Mouse (Mus musculus): ENCODE measurements around the gene Ccdc106. TPM values are rescaled to one million over a fixed set of nuclear protein-coding genes. Genes with fewer than 3 reads are reported as not detected.
"Not testable (repeated sequence)": the region's sequence is repeated elsewhere in the genome, so short reads cannot be mapped to it uniquely, and the experiment has no call there.

Ccdc106 gene
- polyA plus RNA-seq, 1 experiment from 2014 or later: 17.0 TPM

DNA sequence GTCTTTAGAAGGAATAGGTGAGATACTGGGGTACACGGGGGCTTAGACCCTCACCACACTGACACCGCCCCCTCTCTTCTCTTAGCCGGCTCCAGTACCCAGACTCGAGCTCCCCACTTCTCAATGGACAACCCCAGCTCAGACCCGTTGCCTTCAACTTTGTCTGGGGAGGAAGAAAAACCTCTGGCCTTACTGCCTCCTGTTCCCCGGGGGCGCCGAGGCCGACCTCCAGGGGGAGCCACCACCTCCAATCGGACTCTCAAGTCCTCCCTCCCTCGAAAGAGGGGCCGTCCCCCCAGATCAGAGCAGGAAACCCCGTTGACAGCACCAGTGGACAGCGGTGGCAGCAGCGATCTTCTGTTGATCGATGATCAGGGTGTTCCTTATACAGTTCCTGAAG is 3.0 kb upstream of the Ccdc106 start:
- 87% methylated on average over 16 of the region's 16 CpGs for WGBS
- ATAC-seq: no peak
- no peaks in the 10 kb centered on the region for H3K9me3 ChIP-seq (replicated peaks)

DNA sequence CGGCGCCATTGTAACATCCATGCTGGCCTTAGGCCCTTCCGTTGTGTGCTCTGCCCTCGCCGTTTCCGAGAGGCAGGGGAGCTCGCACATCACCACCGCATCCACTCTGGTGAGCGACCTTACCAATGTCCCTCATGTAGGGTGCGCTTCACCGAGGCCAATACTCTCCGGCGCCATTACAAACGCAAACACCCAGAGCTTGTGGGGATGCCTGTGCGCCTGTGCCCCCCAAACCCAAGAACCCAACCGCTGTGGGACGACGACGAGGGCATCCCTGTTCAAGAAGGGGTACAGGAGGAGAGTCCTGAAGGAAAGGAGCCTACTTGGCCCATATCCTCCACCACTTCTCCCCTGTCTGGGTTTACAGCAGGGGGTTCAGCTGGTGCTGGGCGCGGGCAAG is 2.4 kb upstream of the Ccdc106 start:
- Histone ChIP-seq H3K27me3 (no peaks in the 10 kb centered on the region), H3K27ac (no peak overlapping the region)
- 98% methylated on average over 21 of the region's 21 CpGs for WGBS

More for the DNA sequence above, 3.0 kb upstream of the Ccdc106 start:
- Histone ChIP-seq H3K4me2 (no peak overlapping the region), H3K27me3 (no peaks in the 10 kb centered on the region), H3K4me3 (no peak overlapping the region), H3K4me1 (peaks cover 24% of the 10 kb centered on the region), H3K27ac (no peak overlapping the region), H3K9ac (no peak overlapping the region), H3K36me3 (ENCODE audit: poor library complexity, severe bottlenecking) (peaks cover 22% of the 10 kb centered on the region)

DNA sequence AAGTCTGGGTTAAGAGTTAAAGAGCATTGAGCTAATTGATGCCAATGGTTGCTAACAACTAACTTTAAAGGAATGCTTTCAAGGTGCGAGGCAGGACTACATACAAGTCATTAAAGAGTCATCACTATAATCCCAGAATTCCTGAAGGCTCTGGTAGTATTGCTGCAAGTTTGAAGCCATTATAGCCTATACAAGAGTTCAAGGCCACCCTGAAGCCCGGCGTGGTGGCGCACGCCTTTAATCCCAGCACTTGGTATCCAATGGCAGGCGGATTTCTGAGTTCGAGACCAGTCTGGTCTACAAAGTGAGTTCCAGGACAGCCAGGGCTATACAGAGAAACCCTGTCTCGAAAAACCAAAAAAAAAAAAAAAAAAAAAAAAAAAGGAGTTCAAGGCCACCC is 777 bp upstream of the Ccdc106 start:
- peak overlapping the region; percentile 93 for H3K27ac ChIP-seq
- not testable (repeated sequence) for ATAC-seq; H3K27me3 ChIP-seq; H3K9me3 ChIP-seq (replicated peaks)
- H3K4me3 ChIP-seq: peak overlapping the region; percentile 88
- WGBS: 18% methylated on average over 8 of the region's 8 CpGs
- peak overlapping the region; percentile 87 for H3K4me2 ChIP-seq
- H3K36me3 ChIP-seq (ENCODE audit: poor library complexity, severe bottlenecking): peaks cover 38% of the 10 kb centered on the region
- peaks cover 21% of the 10 kb centered on the region for H3K4me1 ChIP-seq
- H3K9ac ChIP-seq: 0 out of 2 replicates have a peak overlapping the region, but pooled peaks have one; percentile 26

More for the DNA sequence above, 2.4 kb upstream of the Ccdc106 start:
- Histone ChIP-seq H3K4me1 (peaks cover 24% of the 10 kb centered on the region), H3K4me2 (no peak overlapping the region), H3K9me3 (replicated peaks) (no peaks in the 10 kb centered on the region), H3K4me3 (no peak overlapping the region), H3K36me3 (ENCODE audit: poor library complexity, severe bottlenecking) (peaks cover 21% of the 10 kb centered on the region), H3K9ac (no peak overlapping the region)
- ATAC-seq: no peak

DNA sequence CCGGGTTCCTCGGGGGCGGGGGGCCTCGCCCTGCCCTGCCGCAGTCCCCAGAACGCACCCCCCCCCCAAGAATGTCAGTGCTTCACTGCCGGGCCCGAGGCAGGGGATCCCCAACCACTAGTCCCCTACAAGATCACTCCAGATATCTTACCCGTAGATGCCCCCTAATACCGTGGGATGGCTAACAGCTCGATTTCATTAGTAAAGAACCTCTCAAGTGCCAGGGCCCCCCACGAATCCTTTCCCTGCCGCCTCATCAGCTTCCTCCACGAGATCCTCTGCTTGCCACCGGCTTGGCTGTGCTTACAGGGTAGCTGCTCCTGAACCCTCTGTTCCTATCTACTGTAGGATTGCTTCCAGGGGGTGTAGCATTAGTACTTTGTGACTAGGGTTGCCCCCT is 332 bp downstream of the Ccdc106 start:
- Histone ChIP-seq H3K9ac (peak overlapping the region; percentile 97), H3K27me3 (no peaks in the 10 kb centered on the region), H3K4me3 (peak overlapping the region; percentile 88), H3K4me1 (peaks cover 21% of the 10 kb centered on the region), H3K36me3 (ENCODE audit: poor library complexity, severe bottlenecking) (peaks cover 38% of the 10 kb centered on the region), H3K9me3 (replicated peaks) (no peaks in the 10 kb centered on the region), H3K4me2 (peak overlapping the region; percentile 87), H3K27ac (peak overlapping the region; percentile 93)
- WGBS: under 1% methylated on average over 10 of the region's 15 CpGs
- peak; percentile 2; the same call in 1 of the 2 replicates for ATAC-seq

DNA sequence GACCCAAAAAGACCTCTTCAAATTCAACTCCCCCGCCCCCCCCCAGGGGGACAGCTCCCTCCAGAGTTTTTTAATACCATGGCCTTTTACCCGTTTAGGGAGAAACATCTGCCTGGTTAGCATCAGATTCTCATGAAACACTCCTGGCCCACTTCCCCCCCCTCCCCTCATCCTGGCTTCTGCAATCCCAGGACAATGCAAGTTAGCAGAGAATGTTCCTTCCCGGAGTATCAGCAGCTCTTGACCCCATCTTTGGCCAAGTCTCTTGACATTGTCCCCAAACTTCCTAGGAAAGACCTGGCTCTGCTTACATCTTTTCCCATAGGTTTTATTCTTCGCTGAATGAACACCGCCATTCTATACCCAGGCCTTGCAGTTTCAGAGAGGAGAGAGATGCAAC is 844 bp downstream of the Ccdc106 start:
- Histone ChIP-seq H3K27me3 (no peaks in the 10 kb centered on the region), H3K4me2 (peak overlapping the region; percentile 87), H3K27ac (peak overlapping the region; percentile 51), H3K4me1 (peaks cover 16% of the 10 kb centered on the region), H3K4me3 (peak overlapping the region; percentile 88), H3K9ac (peak overlapping the region; percentile 97), H3K9me3 (replicated peaks) (no peaks in the 10 kb centered on the region), H3K36me3 (ENCODE audit: poor library complexity, severe bottlenecking) (peaks cover 41% of the 10 kb centered on the region)
- ATAC-seq: no peak
- 45% methylated on average over 5 of the region's 5 CpGs for WGBS

DNA sequence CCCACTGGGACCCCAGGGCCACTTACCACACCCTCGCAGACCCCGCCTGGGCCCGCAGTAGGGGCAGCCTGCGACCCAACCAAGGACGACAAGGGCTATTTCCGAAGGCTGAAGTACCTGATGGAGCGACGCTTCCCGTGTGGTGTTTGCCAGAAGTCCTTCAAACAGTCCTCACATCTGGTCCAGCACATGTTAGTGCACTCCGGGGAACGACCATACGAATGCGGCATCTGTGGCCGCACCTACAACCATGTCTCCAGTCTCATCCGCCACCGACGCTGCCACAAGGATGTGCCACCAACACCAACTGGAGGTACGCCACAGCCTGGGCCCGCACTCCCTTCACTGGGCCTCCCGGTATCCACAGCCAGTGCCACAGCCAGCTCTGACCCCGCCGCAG is 9.2 kb downstream of the Ccdc106 start:
- Histone ChIP-seq H3K27me3 (no peaks in the 10 kb centered on the region), H3K4me3 (no peak overlapping the region), H3K9me3 (replicated peaks) (peaks cover 28% of the 10 kb centered on the region), H3K4me2 (no peak overlapping the region), H3K4me1 (no peaks in the 10 kb centered on the region), H3K9ac (no peak overlapping the region), H3K27ac (no peak overlapping the region), H3K36me3 (ENCODE audit: poor library complexity, severe bottlenecking) (peaks cover 83% of the 10 kb centered on the region)
- 98% methylated on average over 22 of the region's 22 CpGs for WGBS
- ATAC-seq: no peak

DNA sequence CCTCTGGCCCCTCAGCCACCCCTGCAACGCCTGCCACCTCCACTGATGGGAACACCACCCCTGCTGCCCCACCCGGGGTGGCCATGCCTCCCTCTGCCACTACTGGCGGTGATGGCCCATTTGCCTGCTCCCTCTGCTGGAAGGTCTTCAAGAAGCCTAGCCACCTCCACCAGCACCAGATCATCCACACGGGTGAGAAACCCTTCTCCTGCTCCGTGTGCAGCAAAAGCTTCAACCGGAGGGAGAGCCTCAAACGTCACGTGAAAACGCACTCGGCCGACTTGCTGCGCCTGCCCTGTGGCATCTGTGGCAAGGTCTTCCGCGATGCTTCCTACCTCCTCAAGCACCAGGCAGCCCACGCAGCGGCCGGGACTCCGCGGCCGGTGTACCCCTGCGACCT is 9.6 kb downstream of the Ccdc106 start:
- ATAC-seq: no peak
- H3K27me3 ChIP-seq: no peaks in the 10 kb centered on the region
- peaks cover 87% of the 10 kb centered on the region for H3K36me3 ChIP-seq (ENCODE audit: poor library complexity, severe bottlenecking)
- 94% methylated on average over 21 of the region's 21 CpGs for WGBS
- H3K9ac ChIP-seq: no peak overlapping the region
- H3K4me3 ChIP-seq: no peak overlapping the region
- no peak overlapping the region for H3K4me2 ChIP-seq
- H3K9me3 ChIP-seq (replicated peaks): peaks cover 28% of the 10 kb centered on the region
- no peak overlapping the region for H3K27ac ChIP-seq
- no peaks in the 10 kb centered on the region for H3K4me1 ChIP-seq

DNA sequence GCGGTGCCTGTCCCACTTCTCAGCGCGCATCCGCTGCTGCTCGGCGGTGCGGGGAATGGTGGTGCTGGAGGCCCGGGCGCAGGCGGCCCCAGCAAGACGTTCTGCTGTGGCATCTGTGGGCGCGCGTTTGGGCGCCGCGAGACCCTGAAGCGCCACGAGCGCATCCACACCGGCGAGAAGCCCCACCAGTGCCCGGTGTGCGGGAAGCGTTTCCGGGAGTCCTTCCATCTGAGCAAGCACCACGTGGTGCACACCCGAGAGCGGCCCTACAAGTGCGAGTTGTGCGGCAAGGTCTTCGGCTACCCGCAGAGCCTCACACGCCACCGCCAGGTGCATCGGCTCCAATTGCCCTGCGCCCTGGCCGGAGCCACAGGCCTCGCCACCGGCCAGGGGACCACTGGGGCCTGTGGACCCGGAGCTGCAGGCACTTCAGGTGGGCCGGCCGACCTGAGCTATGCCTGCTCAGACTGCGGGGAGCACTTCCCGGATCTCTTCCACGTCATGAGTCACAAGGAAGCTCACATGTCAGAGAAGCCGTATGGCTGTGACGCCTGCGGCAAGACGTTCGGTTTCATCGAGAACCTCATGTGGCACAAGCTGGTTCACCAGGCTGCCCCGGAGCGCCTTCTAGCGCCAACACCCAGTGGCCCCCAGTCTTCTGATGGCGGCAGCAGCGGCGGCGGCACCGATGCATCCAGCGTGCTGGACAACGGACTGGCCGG is 10.4 kb downstream of the Ccdc106 start:
- no peak overlapping the region for H3K4me2 ChIP-seq
- no peak overlapping the region for H3K9ac ChIP-seq
- H3K36me3 ChIP-seq (ENCODE audit: poor library complexity, severe bottlenecking): peaks cover 95% of the 10 kb centered on the region
- H3K9me3 ChIP-seq (replicated peaks): peaks cover 28% of the 10 kb centered on the region
- no peak overlapping the region for H3K27ac ChIP-seq
- 87% methylated on average over 63 of the region's 63 CpGs for WGBS
- H3K4me1 ChIP-seq: no peaks in the 10 kb centered on the region
- ATAC-seq: no peak
- peak overlapping the region; percentile 12; the same call in 1 of the 2 replicates for H3K4me3 ChIP-seq
- no peaks in the 10 kb centered on the region for H3K27me3 ChIP-seq

DNA sequence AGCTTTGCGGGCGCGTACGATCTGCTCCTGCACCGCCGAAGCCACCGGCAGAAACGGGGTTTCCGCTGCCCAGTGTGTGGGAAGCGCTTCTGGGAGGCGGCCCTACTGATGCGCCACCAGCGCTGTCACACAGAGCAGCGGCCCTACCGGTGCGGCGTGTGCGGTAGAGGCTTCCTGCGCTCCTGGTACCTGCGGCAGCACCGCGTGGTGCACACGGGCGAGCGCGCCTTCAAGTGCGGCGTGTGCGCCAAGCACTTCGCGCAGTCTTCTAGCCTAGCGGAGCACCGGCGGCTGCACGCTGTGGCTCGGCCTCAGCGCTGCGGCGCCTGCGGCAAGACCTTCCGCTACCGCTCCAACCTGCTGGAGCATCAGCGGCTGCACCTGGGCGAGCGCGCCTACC is 11.1 kb downstream of the Ccdc106 start:
- Histone ChIP-seq H3K27me3 (no peaks in the 10 kb centered on the region), H3K4me1 (no peaks in the 10 kb centered on the region), H3K9ac (no peak overlapping the region), H3K4me2 (no peak overlapping the region), H3K4me3 (no peak overlapping the region), H3K36me3 (ENCODE audit: poor library complexity, severe bottlenecking) (peaks cover 96% of the 10 kb centered on the region), H3K9me3 (replicated peaks) (peaks cover 28% of the 10 kb centered on the region), H3K27ac (no peak overlapping the region)
- no peak for ATAC-seq
- 81% methylated on average over 46 of the region's 46 CpGs for WGBS

DNA sequence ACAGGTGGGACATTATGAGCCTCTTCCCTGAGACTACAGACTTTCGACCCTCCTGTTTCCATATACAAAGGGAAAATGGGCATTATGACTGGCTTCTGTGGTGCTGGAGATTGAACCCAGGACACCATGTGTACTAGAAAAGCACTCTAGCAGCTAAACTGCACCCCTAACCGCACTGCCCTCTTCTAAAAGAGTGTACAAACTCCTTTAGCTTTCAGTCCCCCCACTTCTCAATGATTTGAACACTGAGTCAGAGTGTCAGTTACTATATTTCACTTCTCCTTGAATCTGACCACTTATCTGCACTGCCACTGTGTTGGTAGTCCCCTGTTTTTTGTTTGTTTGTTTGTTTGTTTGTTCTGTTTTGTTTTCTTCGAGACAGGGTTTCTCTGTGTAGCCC is 13.5 kb downstream of the Ccdc106 start, which contains the start of gene 4632433K11Rik:
TSS of gene 4632433K11Rik (plus strand) at position 301 of the 400 bp plus-strand sequence.
- 92% methylated on average over 3 of the region's 3 CpGs for WGBS
- Histone ChIP-seq H3K4me1 (0 out of 2 replicates have a peak, but pooled peaks cover 4% of the 10 kb centered on the region), H3K4me3 (no peak within 1 kb of the TSS), H3K36me3 (ENCODE audit: poor library complexity, severe bottlenecking) (peaks cover 76% of the 10 kb centered on the region), H3K4me2 (no peak within 1 kb of the TSS), H3K27ac (no peak within 1 kb of the TSS), H3K9me3 (replicated peaks) (peaks cover 28% of the 10 kb centered on the region), H3K9ac (no peak within 1 kb of the TSS), H3K27me3 (no peaks in the 10 kb centered on the region)
- no peak for ATAC-seq

DNA sequence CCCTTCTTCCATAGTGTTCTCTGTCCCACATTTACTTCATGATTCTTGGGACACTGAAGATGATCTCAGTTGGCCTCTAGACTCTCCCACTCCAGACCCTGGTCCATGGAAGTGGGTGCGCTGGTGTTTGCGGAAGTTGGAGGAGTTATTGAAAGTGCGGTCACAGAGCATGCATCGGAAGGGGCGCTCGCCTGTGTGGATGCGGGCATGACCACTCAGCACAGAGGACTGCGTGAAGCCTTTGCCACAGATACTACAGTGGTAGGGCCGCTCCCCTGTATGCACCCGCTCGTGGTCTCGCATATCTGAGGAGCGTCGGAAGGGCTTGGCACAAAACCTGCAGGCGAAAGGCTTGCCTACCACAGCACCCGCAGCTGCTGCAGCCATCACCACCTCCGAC is 15.3 kb downstream of the Ccdc106 start:
- Histone ChIP-seq H3K27ac (no peak overlapping the region), H3K4me3 (no peak overlapping the region), H3K4me2 (no peak overlapping the region), H3K9ac (no peak overlapping the region), H3K9me3 (replicated peaks) (peaks cover 14% of the 10 kb centered on the region), H3K27me3 (no peaks in the 10 kb centered on the region), H3K4me1 (peaks cover 9% of the 10 kb centered on the region; the same call in 1 of the 2 replicates), H3K36me3 (ENCODE audit: poor library complexity, severe bottlenecking) (peaks cover 58% of the 10 kb centered on the region)
- ATAC-seq: no peak
- WGBS: 99% methylated on average over 17 of the region's 17 CpGs

DNA sequence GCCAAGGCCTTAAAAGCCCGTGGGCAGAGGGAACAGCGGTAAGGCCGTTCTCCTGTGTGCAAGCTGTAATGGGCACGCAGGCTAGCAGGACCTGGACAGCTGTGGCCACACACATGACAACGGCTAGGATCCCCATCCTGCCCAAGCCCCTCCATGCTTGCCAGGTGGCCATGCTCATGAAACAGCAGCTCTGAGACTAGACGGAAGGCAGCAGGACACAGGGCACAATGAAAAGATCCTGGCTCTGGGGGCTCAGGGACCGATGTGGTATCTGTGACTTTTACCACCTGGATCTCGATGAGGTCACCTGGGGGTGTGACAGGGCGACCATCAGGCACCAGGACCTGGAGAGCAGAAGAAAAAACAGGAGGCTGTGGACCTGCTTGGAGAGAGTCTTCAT is 15.8 kb downstream of the Ccdc106 start:
- H3K4me2 ChIP-seq: no peak overlapping the region
- no peak overlapping the region for H3K27ac ChIP-seq
- peaks cover 9% of the 10 kb centered on the region; the same call in 1 of the 2 replicates for H3K4me1 ChIP-seq
- H3K4me3 ChIP-seq: no peak overlapping the region
- peaks cover 9% of the 10 kb centered on the region for H3K9me3 ChIP-seq (replicated peaks)
- 93% methylated on average over 9 of the region's 9 CpGs for WGBS
- H3K27me3 ChIP-seq: no peaks in the 10 kb centered on the region
- no peak for ATAC-seq
- H3K36me3 ChIP-seq (ENCODE audit: poor library complexity, severe bottlenecking): peaks cover 54% of the 10 kb centered on the region
- no peak overlapping the region for H3K9ac ChIP-seq

All from forebrain, embryonic 13.5 days (tissue).